Mouse (Mus musculus) layer of hippocampus, adult 18-20 months (tissue): Measurements from ENCODE around the gene Spta1. TPM values are rescaled to one million over a fixed set of nuclear protein-coding genes. Genes with fewer than 3 reads are reported as not detected.

ENCODE experiments used
- DNase-seq, 2 experiments: peaks; one replicate each; pipeline ENCODE4 v3.0.0; 2022; ENCODE audit warnings: low spot score in 2 of 2
- total RNA-seq, 2 experiments: library from RNA; stranded (reverse); gene quantifications; 2 replicates each; pipeline ENCODE4 v1.2.3; 2021

Gene Spta1
- total RNA-seq, 2 experiments from 2014 or later = 0.05 TPM

GRCm38 (mm10) chr1:174251961-174252360 is 79.4 kb downstream of the Spta1 start, which contains the start of gene Olfr419:
TSS of gene Olfr419 (minus strand) at chr1:174252061.
- no peak for DNase-seq

GRCm38 (mm10) chr1:174267816-174268215 is 95.2 kb downstream of the Spta1 start:
- DNase-seq = no peak

- no peak for DNase-seq
These were observed 96.6 kb downstream of the Spta1 start for GRCm38 (mm10) chr1:174269162-174269561.

GRCm38 (mm10) chr1:174270643-174271042 is 98.1 kb downstream of the Spta1 start:
- no peak for DNase-seq

Other genes starting within 250 kb of the Spta1 start
- gene Mndal, start 230.3 kb upstream of the Spta1 start, total RNA-seq = 10 to 100 TPM in 1 of 2 experiments, 1 to 10 TPM in 1; 7.0 to 10.6 TPM
- 1 to 10 TPM; 4.0 to 5.0 TPM for gene Ifi203, start 230.1 kb upstream of the Spta1 start, total RNA-seq
- gene Ifi202b, start 190.0 kb upstream of the Spta1 start, total RNA-seq = not detected
- not detected for gene Ifi205, start 141.0 kb upstream of the Spta1 start, total RNA-seq
- gene Olfr433, start 132.1 kb upstream of the Spta1 start, total RNA-seq = not detected
- gene Olfr432, start 123.6 kb upstream of the Spta1 start, total RNA-seq = not detected
- gene Olfr430, start 106.2 kb upstream of the Spta1 start, total RNA-seq = not detected
- not detected for gene Olfr429, start 88.4 kb upstream of the Spta1 start, total RNA-seq
- gene Olfr427, start 75.9 kb upstream of the Spta1 start, total RNA-seq = not detected
- not detected for gene Olfr231, start 51.6 kb upstream of the Spta1 start, total RNA-seq
- gene Olfr424, start 41.3 kb upstream of the Spta1 start, total RNA-seq = not detected
- gene Olfr420, start 17.1 kb upstream of the Spta1 start, total RNA-seq = not detected
- gene Olfr419, start 79.3 kb downstream of the Spta1 start, total RNA-seq = not detected
- gene Mptx1, start 157.7 kb downstream of the Spta1 start, total RNA-seq = not detected
- gene Olfr417, start 192.3 kb downstream of the Spta1 start, total RNA-seq = not detected
- not detected for gene Olfr248, start 218.3 kb downstream of the Spta1 start, total RNA-seq